Mouse (Mus musculus): ENCODE results near the gene Gna15. TPM values are rescaled to one million over a fixed set of nuclear protein-coding genes. Genes with fewer than 3 reads are reported as not detected.

Gene Gna15
- total and polyA plus RNA-seq, 3 experiments: 23.0 to 142 (median 33.0) TPM

DNA sequence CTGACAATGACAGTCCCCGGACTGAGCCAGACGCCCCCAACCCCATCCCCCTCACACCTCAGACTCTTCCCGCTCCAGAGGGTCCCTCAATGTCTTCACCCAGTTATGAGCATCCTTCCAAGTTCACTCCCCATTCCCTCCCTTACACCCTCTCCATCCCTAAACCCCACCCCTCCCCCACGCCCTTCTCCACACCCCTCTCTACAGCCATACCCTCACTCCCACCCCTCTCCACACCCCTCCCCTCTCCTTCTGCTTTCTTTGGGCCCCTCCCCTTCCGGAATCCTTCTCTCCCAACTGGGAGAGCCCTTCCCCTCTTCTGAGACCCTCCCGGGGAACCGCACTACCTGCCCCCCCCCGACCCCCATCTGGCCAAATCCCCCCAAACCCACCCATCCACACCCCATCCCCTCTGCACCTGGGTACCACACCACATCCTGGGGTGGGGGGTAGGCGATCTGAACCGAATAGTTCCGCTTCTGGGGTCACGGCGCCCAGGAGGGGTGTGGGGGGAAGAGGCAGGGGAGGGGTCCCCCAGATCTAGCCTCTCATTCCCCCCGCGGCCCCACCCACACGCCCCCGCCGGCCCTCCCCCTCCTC, 51.5 kb downstream of the Gna15 start:
- H3K27ac ChIP-seq (ENCODE audit: control insufficient read depth, low read depth, low read length): no peak overlapping the region
- DNase-seq (ENCODE audit: low read depth, low spot score): no peak
- no peak overlapping the region for H3K4me3 ChIP-seq (ENCODE audit: control insufficient read depth in 1 of 2, insufficient read depth in 1 of 2, low read depth in 2 of 2, low read length in 2 of 2)
- no peaks in the 10 kb centered on the region for H3K79me2 ChIP-seq (ENCODE audit: control insufficient read depth, insufficient read depth, low read length, poor library complexity)
- no peaks in the 10 kb centered on the region for H3K9me3 ChIP-seq (replicated peaks; ENCODE audit: insufficient read depth, low read length)
- no peak overlapping the region for H3K9ac ChIP-seq (ENCODE audit: control insufficient read depth, low read depth, low read length, poor library complexity, severe bottlenecking)
- no peaks in the 10 kb centered on the region for H3K36me3 ChIP-seq (ENCODE audit: control insufficient read depth in 1 of 2, insufficient read depth in 2 of 2, low read length in 2 of 2)
- TF ChIP-seq UBTF (IDR thresholded peaks at IDR 0.05; ENCODE audit: borderline replicate concordance, insufficient read depth, low read depth, low read length) (no peak), MAX (IDR thresholded peaks at IDR 0.05; ENCODE audit: low read length) (no peak), MAFK (IDR thresholded peaks at IDR 0.05; ENCODE audit: borderline replicate concordance, low read depth, low read length) (no peak), BHLHE40 (IDR thresholded peaks at IDR 0.05; ENCODE audit: borderline replicate concordance, low read depth, low read length) (no peak), ZMIZ1 (IDR thresholded peaks at IDR 0.05; ENCODE audit: low read depth, low read length) (no peak), EP300 (IDR thresholded peaks at IDR 0.05; ENCODE audit: low read depth in 1 of 2, low read length in 2 of 2) (no peak), MYB (IDR thresholded peaks at IDR 0.05; ENCODE audit: low read depth, low read length) (no peak), CTCF (IDR thresholded peaks at IDR 0.05 in 2 of 3, conservative IDR thresholded peaks at IDR 0.05 in 1 of 3; ENCODE audit: control insufficient read depth in 1 of 3, insufficient read depth in 1 of 3, low read depth in 2 of 3, low read length in 3 of 3, poor library complexity in 1 of 3, severe bottlenecking in 1 of 3) (no peak), POLR2AphosphoS2 (IDR thresholded peaks at IDR 0.05; ENCODE audit: low read length) (no peak), TBP (IDR thresholded peaks at IDR 0.05; ENCODE audit: low read depth, low read length) (no peak), NRF1 (IDR thresholded peaks at IDR 0.05; ENCODE audit: insufficient read depth, low read depth, low read length, poor library complexity, severe bottlenecking) (no peak), USF1 (IDR thresholded peaks at IDR 0.05; ENCODE audit: low read depth, low read length) (no peak)
- H3K4me1 ChIP-seq (ENCODE audit: control insufficient read depth in 1 of 2, insufficient read depth in 2 of 2, low read length in 2 of 2): no peaks in the 10 kb centered on the region
- H3K27me3 ChIP-seq (ENCODE audit: control insufficient read depth in 1 of 2, insufficient read depth in 2 of 2, low read length in 2 of 2): no peaks in the 10 kb centered on the region

DNA sequence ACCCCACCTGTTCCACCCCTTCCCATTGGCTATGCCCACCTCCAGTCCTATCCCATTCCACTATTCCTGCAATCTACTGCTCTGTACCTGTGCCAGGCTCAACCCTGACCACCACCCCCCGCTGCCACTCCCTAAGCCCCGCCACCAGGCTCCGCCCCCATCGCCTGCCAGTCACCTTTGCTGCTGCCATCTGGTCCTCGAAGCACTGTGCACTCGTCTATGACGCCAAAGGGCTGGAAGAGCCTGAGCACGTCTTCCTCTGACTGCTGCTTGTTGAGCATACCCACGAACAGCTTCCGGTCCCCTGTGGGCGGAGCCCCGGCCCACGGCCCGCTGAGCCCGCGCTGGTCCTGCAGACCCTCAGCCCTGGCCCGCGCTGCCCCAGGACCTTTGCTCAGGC, 53.6 kb downstream of the Gna15 start:
- H3K4me3 ChIP-seq (ENCODE audit: control insufficient read depth in 1 of 2, insufficient read depth in 1 of 2, low read depth in 2 of 2, low read length in 2 of 2): no peak overlapping the region

More for the DNA sequence above, 53.6 kb downstream of the Gna15 start:
- DNase-seq (ENCODE audit: low read depth, low spot score): no peak
- TF ChIP-seq MAFK (IDR thresholded peaks at IDR 0.05; ENCODE audit: borderline replicate concordance, low read depth, low read length): no peak
- TF ChIP-seq RCOR1 (IDR thresholded peaks at IDR 0.05; ENCODE audit: low read depth, low read length): no peak
- no peak for TF ChIP-seq GATA1 (IDR thresholded peaks at IDR 0.05; ENCODE audit: low read depth, low read length)
- no peak for TF ChIP-seq HCFC1 (IDR thresholded peaks at IDR 0.05; ENCODE audit: low read depth, low read length)
- no peak for TF ChIP-seq POLR2AphosphoS5 (IDR thresholded peaks at IDR 0.05; ENCODE audit: borderline replicate concordance, low read depth, low read length)
- TF ChIP-seq MAX (IDR thresholded peaks at IDR 0.05; ENCODE audit: low read length): no peak
- no peak for TF ChIP-seq POLR2AphosphoS2 (IDR thresholded peaks at IDR 0.05; ENCODE audit: low read length)
- TF ChIP-seq NRF1 (IDR thresholded peaks at IDR 0.05; ENCODE audit: insufficient read depth, low read depth, low read length, poor library complexity, severe bottlenecking): no peak
- TF ChIP-seq JUND (IDR thresholded peaks at IDR 0.05; ENCODE audit: low read depth, low read length): no peak
- no peak for TF ChIP-seq MAZ (IDR thresholded peaks at IDR 0.05; ENCODE audit: low read depth, low read length)
- no peak for TF ChIP-seq POLR2A (IDR thresholded peaks at IDR 0.05; ENCODE audit: control insufficient read depth in 1 of 2, insufficient read depth in 1 of 2, low read depth in 1 of 2, low read length in 2 of 2, poor library complexity in 1 of 2)
- no peak for TF ChIP-seq ZNF384 (IDR thresholded peaks at IDR 0.05; ENCODE audit: low read depth, low read length)
- TF ChIP-seq MYB (IDR thresholded peaks at IDR 0.05; ENCODE audit: low read depth, low read length): no peak
- H3K27me3 ChIP-seq (ENCODE audit: control insufficient read depth in 1 of 2, insufficient read depth in 2 of 2, low read length in 2 of 2): no peaks in the 10 kb centered on the region
- no peaks in the 10 kb centered on the region for H3K9me3 ChIP-seq (replicated peaks; ENCODE audit: insufficient read depth, low read length)
- H3K9ac ChIP-seq (ENCODE audit: control insufficient read depth, low read depth, low read length, poor library complexity, severe bottlenecking): no peak overlapping the region
- peaks cover 3 to 4% of the 10 kb centered on the region in 2 experiments; a peak in 3 of 4 replicates for H3K4me1 ChIP-seq (ENCODE audit: control insufficient read depth in 1 of 2, insufficient read depth in 2 of 2, low read length in 2 of 2)
- no peaks in the 10 kb centered on the region for H3K79me2 ChIP-seq (ENCODE audit: control insufficient read depth, insufficient read depth, low read length, poor library complexity)
- no peak overlapping the region for H3K27ac ChIP-seq (ENCODE audit: control insufficient read depth, low read depth, low read length)
- no peaks in the 10 kb centered on the region for H3K36me3 ChIP-seq (ENCODE audit: control insufficient read depth in 1 of 2, insufficient read depth in 2 of 2, low read length in 2 of 2)

All from MEL (cell line).